Mouse (Mus musculus) macrophage (primary cell): ENCODE data around the gene Nprl3. TPM values are rescaled to one million over a fixed set of nuclear protein-coding genes. Genes with fewer than 3 reads are reported as not detected.
"Not testable (repeated sequence)": the region's sequence is repeated elsewhere in the genome, so short reads cannot be mapped to it uniquely, and the experiment has no call there.

Source experiments
- H3K27ac ChIP-seq: fragments of 350-480 bp; formaldehyde crosslinking; 2 replicates; pipeline ENCODE4 v1.9.0; 2021
- H3K36me3 ChIP-seq: fragments of 350-480 bp; formaldehyde crosslinking; 2 replicates; pipeline ENCODE4 v1.9.0; 2021; ENCODE audit errors: inconsistent target
- H3K4me3 ChIP-seq: fragments of 350-480 bp; formaldehyde crosslinking; 2 replicates; pipeline ENCODE4 v1.9.0; 2021; ENCODE audit errors: inconsistent target
- H3K79me2 ChIP-seq: fragments of 350-480 bp; formaldehyde crosslinking; 2 replicates; pipeline ENCODE4 v1.9.0; 2021; ENCODE audit errors: inconsistent target
- WGBS: methylation state at CpG from one replicate; pipeline ENCODE4 v1.1.7; 2026; ENCODE audit warnings: inconsistent platforms; ENCODE audit not compliant: missing documents; 5-methylcytosine and 5-hydroxymethylcytosine counted together
- polyA plus RNA-seq: library from polyadenylated mRNA; stranded (reverse); fragments of 250-400 nt; gene quantifications from 3 replicates; pipeline ENCODE4 v1.2.4, GENCODE M21; 2018; ENCODE audit warnings: inconsistent platforms

Gene Nprl3
- polyA plus RNA-seq, 1 experiment from 2014 or later: 7.4 TPM

GRCm38 (mm10) chr11:32216851-32217250, 50.7 kb downstream of the Nprl3 start:
- Histone ChIP-seq H3K27ac (no peak overlapping the region), H3K36me3 (no peaks in the 10 kb centered on the region), H3K79me2 (no peaks in the 10 kb centered on the region), H3K4me3 (no peak overlapping the region)
- WGBS: 25% methylated on average over 7 of the region's 8 CpGs

- Histone ChIP-seq H3K79me2 (no peaks in the 10 kb centered on the region), H3K36me3 (no peaks in the 10 kb centered on the region), H3K27ac (no peak overlapping the region), H3K4me3 (no peak overlapping the region)
- WGBS: 96% methylated on average over 17 of the region's 18 CpGs
These were observed 51.9 kb downstream of the Nprl3 start for GRCm38 (mm10) chr11:32215372-32216162.

- Histone ChIP-seq H3K36me3 (no peaks in the 10 kb centered on the region), H3K27ac (no peak overlapping the region), H3K79me2 (no peaks in the 10 kb centered on the region), H3K4me3 (no peak overlapping the region)
- WGBS: 96% methylated on average over 9 of the region's 9 CpGs
These were observed 56.9 kb downstream of the Nprl3 start for GRCm38 (mm10) chr11:32210623-32211022.

GRCm38 (mm10) chr11:32205058-32205873, 62.2 kb downstream of the Nprl3 start, which contains the start of gene Snrnp25:
Snrnp25 (plus strand) TSS chr11:32205415.
- WGBS: under 1% methylated on average over 52 of the region's 52 CpGs
- Histone ChIP-seq H3K4me3 (peak within 1 kb of the TSS; percentile 95), H3K27ac (peak within 1 kb of the TSS; percentile 21; the same call in 1 of the 2 replicates), H3K79me2 (no peaks in the 10 kb centered on the region), H3K36me3 (no peaks in the 10 kb centered on the region)

- Histone ChIP-seq H3K36me3 (no peaks in the 10 kb centered on the region), H3K4me3 (no peak overlapping the region), H3K27ac (no peak overlapping the region), H3K79me2 (no peaks in the 10 kb centered on the region)
- 65% methylated on average over 11 of the region's 11 CpGs for WGBS
These were observed 65.4 kb downstream of the Nprl3 start for GRCm38 (mm10) chr11:32201922-32202685.

GRCm38 (mm10) chr11:32200992-32201391, 66.5 kb downstream of the Nprl3 start:
- not testable (repeated sequence) for H3K36me3 ChIP-seq, H3K79me2 ChIP-seq, H3K4me3 ChIP-seq, H3K27ac ChIP-seq
- no CpG with 5 or more reads among the region's 1 CpGs for WGBS

- H3K4me3 ChIP-seq: no peak within 1 kb of the TSS
- WGBS: 82% methylated on average over 10 of the region's 10 CpGs
- H3K27ac ChIP-seq: no peak within 1 kb of the TSS
- no peaks in the 10 kb centered on the region for H3K79me2 ChIP-seq
- no peaks in the 10 kb centered on the region for H3K36me3 ChIP-seq
These were observed 67.4 kb downstream of the Nprl3 start, which contains the start of gene Il9r for GRCm38 (mm10) chr11:32200075-32200601. Il9r (minus strand) TSS chr11:32200279.

- WGBS: 45% methylated on average over 5 of the region's 6 CpGs
- Histone ChIP-seq H3K27ac (no peak overlapping the region), H3K36me3 (no peaks in the 10 kb centered on the region), H3K4me3 (no peak overlapping the region), H3K79me2 (no peaks in the 10 kb centered on the region)
These were observed 68.3 kb downstream of the Nprl3 start for GRCm38 (mm10) chr11:32199230-32199629.

- Histone ChIP-seq H3K79me2 (no peaks in the 10 kb centered on the region), H3K4me3 (no peak overlapping the region), H3K27ac (no peak overlapping the region), H3K36me3 (no peaks in the 10 kb centered on the region)
- WGBS: 71% methylated on average over 14 of the region's 14 CpGs
These were observed 69.1 kb downstream of the Nprl3 start for GRCm38 (mm10) chr11:32198256-32198955.

GRCm38 (mm10) chr11:32197766-32198165, 69.7 kb downstream of the Nprl3 start:
- Histone ChIP-seq H3K79me2 (no peaks in the 10 kb centered on the region), H3K27ac (no peak overlapping the region), H3K4me3 (no peak overlapping the region), H3K36me3 (no peaks in the 10 kb centered on the region)
- WGBS: 91% methylated on average over 3 of the region's 3 CpGs

- no peaks in the 10 kb centered on the region for H3K36me3 ChIP-seq
- no peak overlapping the region for H3K4me3 ChIP-seq
- H3K79me2 ChIP-seq: no peaks in the 10 kb centered on the region
- WGBS: 71% methylated on average over 6 of the region's 6 CpGs
- no peak overlapping the region for H3K27ac ChIP-seq
These were observed 70.8 kb downstream of the Nprl3 start for GRCm38 (mm10) chr11:32196727-32197126.

- 26% methylated on average over 9 of the region's 11 CpGs for WGBS
- no peaks in the 10 kb centered on the region for H3K79me2 ChIP-seq
These were observed 71.5 kb downstream of the Nprl3 start for GRCm38 (mm10) chr11:32195867-32196540.

GRCm38 (mm10) chr11:32194626-32195025, 72.9 kb downstream of the Nprl3 start:
- no peak overlapping the region for H3K27ac ChIP-seq
- WGBS: 89% methylated on average over 5 of the region's 5 CpGs
- H3K36me3 ChIP-seq: no peaks in the 10 kb centered on the region
- no peak overlapping the region for H3K4me3 ChIP-seq
- no peaks in the 10 kb centered on the region for H3K79me2 ChIP-seq

More at GRCm38 (mm10) chr11:32195867-32196540, 71.5 kb downstream of the Nprl3 start:
- Histone ChIP-seq H3K36me3 (no peaks in the 10 kb centered on the region), H3K4me3 (no peak overlapping the region), H3K27ac (no peak overlapping the region)
